Mouse (Mus musculus): ENCODE measurements at regions not wholly inside any gene's neighbourhood (a gene's known extent, or its start where the extent isn't known, plus 50 kb on each side); places are given as distances from the start of the nearest gene placed in this dataset.

GRCm38 (mm10) chr8:31750482-31751126 is 1677.9 kb upstream of the 5930422O12Rik start:
- no peak for TF ChIP-seq POLR2A (IDR thresholded peaks at IDR 0.05; ENCODE audit: low read depth, low read length)
- no peak for TF ChIP-seq ZNF384 (IDR thresholded peaks at IDR 0.05; ENCODE audit: low read depth, low read length)
- no peak for TF ChIP-seq MYC (IDR thresholded peaks at IDR 0.05; ENCODE audit: low read depth, low read length)
- TF ChIP-seq HCFC1 (IDR thresholded peaks at IDR 0.05; ENCODE audit: low read depth, low read length) = no peak
- TF ChIP-seq CTCF (conservative IDR thresholded peaks at IDR 0.05 in 1 of 2, IDR thresholded peaks at IDR 0.05 in 1 of 2; ENCODE audit: low read depth in 2 of 2, low read length in 2 of 2) = no peak
- no peak for TF ChIP-seq NELFE (IDR thresholded peaks at IDR 0.05; ENCODE audit: low read depth, low read length)
- TF ChIP-seq E2F4 (IDR thresholded peaks at IDR 0.05; ENCODE audit: insufficient replicate concordance, low read depth, low read length) = no peak
- TF ChIP-seq MXI1 (IDR thresholded peaks at IDR 0.05; ENCODE audit: low read depth, low read length) = no peak
- no peak for TF ChIP-seq MAZ (IDR thresholded peaks at IDR 0.05; ENCODE audit: low read depth, low read length)
